Mouse (Mus musculus): ENCODE results near the gene P4htm. TPM values are rescaled to one million over a fixed set of nuclear protein-coding genes. Genes with fewer than 3 reads are reported as not detected.
A peak's percentile ranks its signal among the peaks of the same experiment; 100 is the strongest.

P4htm gene
- total and polyA plus RNA-seq, 3 experiments: 0.08 to 0.22 TPM; not detected in 1

GRCm38 (mm10) chr9:108635415-108635814 lies 37.9 kb upstream of the P4htm start:
- no peak overlapping the region for H3K9ac ChIP-seq (ENCODE audit: control insufficient read depth, low read depth, low read length, poor library complexity, severe bottlenecking)
- H3K4me1 ChIP-seq (ENCODE audit: control insufficient read depth in 1 of 2, insufficient read depth in 2 of 2, low read length in 2 of 2): peaks cover 25 to 31% of the 10 kb centered on the region in 2 experiments
- H3K79me2 ChIP-seq (ENCODE audit: control insufficient read depth, insufficient read depth, low read length, poor library complexity): peaks cover 30% of the 10 kb centered on the region
- no peaks in the 10 kb centered on the region for H3K27me3 ChIP-seq (ENCODE audit: control insufficient read depth in 1 of 2, insufficient read depth in 2 of 2, low read length in 2 of 2)
- DNase-seq (ENCODE audit: low read depth, low spot score): peak; percentile 49
- H3K27ac ChIP-seq (ENCODE audit: control insufficient read depth, low read depth, low read length): no peak overlapping the region
- TF ChIP-seq NELFE (IDR thresholded peaks at IDR 0.05; ENCODE audit: low read depth, low read length): no peak
- no peaks in the 10 kb centered on the region for H3K9me3 ChIP-seq (replicated peaks; ENCODE audit: insufficient read depth, low read length)
- no peak overlapping the region for H3K4me3 ChIP-seq (ENCODE audit: control insufficient read depth in 1 of 2, insufficient read depth in 1 of 2, low read depth in 2 of 2, low read length in 2 of 2)
- peaks cover 21 to 54% of the 10 kb centered on the region in 2 experiments for H3K36me3 ChIP-seq (ENCODE audit: control insufficient read depth in 1 of 2, insufficient read depth in 2 of 2, low read length in 2 of 2)

- H3K79me2 ChIP-seq (ENCODE audit: control insufficient read depth, insufficient read depth, low read length, poor library complexity): peaks cover 27% of the 10 kb centered on the region
- H3K27ac ChIP-seq (ENCODE audit: control insufficient read depth, low read depth, low read length): no peak overlapping the region
- no peak for DNase-seq (ENCODE audit: low read depth, low spot score)
- no peaks in the 10 kb centered on the region for H3K27me3 ChIP-seq (ENCODE audit: control insufficient read depth in 1 of 2, insufficient read depth in 2 of 2, low read length in 2 of 2)
- TF ChIP-seq MYC (IDR thresholded peaks at IDR 0.05; ENCODE audit: low read depth, low read length): no peak
- TF ChIP-seq NRF1 (IDR thresholded peaks at IDR 0.05; ENCODE audit: insufficient read depth, low read depth, low read length, poor library complexity, severe bottlenecking): no peak
- no peak for TF ChIP-seq GATA1 (IDR thresholded peaks at IDR 0.05; ENCODE audit: low read depth, low read length)
- no peak for TF ChIP-seq ZNF384 (IDR thresholded peaks at IDR 0.05; ENCODE audit: low read depth, low read length)
- TF ChIP-seq EP300 (IDR thresholded peaks at IDR 0.05; ENCODE audit: low read depth in 1 of 2, low read length in 2 of 2): no peak
- TF ChIP-seq RAD21 (IDR thresholded peaks at IDR 0.05; ENCODE audit: low read depth, low read length): no peak
- TF ChIP-seq CHD1 (IDR thresholded peaks at IDR 0.05; ENCODE audit: low read depth, low read length): no peak
- TF ChIP-seq POLR2AphosphoS5 (IDR thresholded peaks at IDR 0.05; ENCODE audit: borderline replicate concordance, low read depth, low read length): no peak
- TF ChIP-seq RCOR1 (IDR thresholded peaks at IDR 0.05; ENCODE audit: low read depth, low read length): no peak
- H3K9me3 ChIP-seq (replicated peaks; ENCODE audit: insufficient read depth, low read length): no peaks in the 10 kb centered on the region
- peaks cover 26 to 55% of the 10 kb centered on the region in 2 experiments for H3K36me3 ChIP-seq (ENCODE audit: control insufficient read depth in 1 of 2, insufficient read depth in 2 of 2, low read length in 2 of 2)
- no peak overlapping the region for H3K4me3 ChIP-seq (ENCODE audit: control insufficient read depth in 1 of 2, insufficient read depth in 1 of 2, low read depth in 2 of 2, low read length in 2 of 2)
- H3K9ac ChIP-seq (ENCODE audit: control insufficient read depth, low read depth, low read length, poor library complexity, severe bottlenecking): no peak overlapping the region
- peaks cover 25 to 45% of the 10 kb centered on the region in 2 experiments for H3K4me1 ChIP-seq (ENCODE audit: control insufficient read depth in 1 of 2, insufficient read depth in 2 of 2, low read length in 2 of 2)
These were observed 36.4 kb upstream of the P4htm start for GRCm38 (mm10) chr9:108633846-108634245.

GRCm38 (mm10) chr9:108632375-108632774 lies 34.9 kb upstream of the P4htm start:
- Histone ChIP-seq H3K4me3 (ENCODE audit: control insufficient read depth in 1 of 2, insufficient read depth in 1 of 2, low read depth in 2 of 2, low read length in 2 of 2) (peak overlapping the region in 1 of 2 experiments; percentile 21; a peak in 2 of 4 replicates), H3K4me1 (ENCODE audit: control insufficient read depth in 1 of 2, insufficient read depth in 2 of 2, low read length in 2 of 2) (peaks cover 25 to 51% of the 10 kb centered on the region in 2 experiments), H3K9ac (ENCODE audit: control insufficient read depth, low read depth, low read length, poor library complexity, severe bottlenecking) (peak overlapping the region; percentile 8; the same call in 1 of the 2 replicates), H3K79me2 (ENCODE audit: control insufficient read depth, insufficient read depth, low read length, poor library complexity) (peaks cover 26% of the 10 kb centered on the region), H3K27ac (ENCODE audit: control insufficient read depth, low read depth, low read length) (peak overlapping the region; percentile 66), H3K9me3 (replicated peaks; ENCODE audit: insufficient read depth, low read length) (no peaks in the 10 kb centered on the region), H3K36me3 (ENCODE audit: control insufficient read depth in 1 of 2, insufficient read depth in 2 of 2, low read length in 2 of 2) (peaks cover 33 to 60% of the 10 kb centered on the region in 2 experiments), H3K27me3 (ENCODE audit: control insufficient read depth in 1 of 2, insufficient read depth in 2 of 2, low read length in 2 of 2) (no peaks in the 10 kb centered on the region)
- TF ChIP-seq MAZ (IDR thresholded peaks at IDR 0.05; ENCODE audit: low read depth, low read length) (no peak), HCFC1 (IDR thresholded peaks at IDR 0.05; ENCODE audit: low read depth, low read length) (no peak), ETS1 (IDR thresholded peaks at IDR 0.05; ENCODE audit: low read depth, low read length) (peak; percentile 65), RAD21 (IDR thresholded peaks at IDR 0.05; ENCODE audit: low read depth, low read length) (no peak), BHLHE40 (IDR thresholded peaks at IDR 0.05; ENCODE audit: borderline replicate concordance, low read depth, low read length) (no peak), ZKSCAN1 (IDR thresholded peaks at IDR 0.05; ENCODE audit: low read depth, low read length) (no peak), MAFK (IDR thresholded peaks at IDR 0.05; ENCODE audit: borderline replicate concordance, low read depth, low read length) (no peak), USF1 (IDR thresholded peaks at IDR 0.05; ENCODE audit: low read depth, low read length) (no peak), CTCF (IDR thresholded peaks at IDR 0.05 in 2 of 3, conservative IDR thresholded peaks at IDR 0.05 in 1 of 3; ENCODE audit: control insufficient read depth in 1 of 3, insufficient read depth in 1 of 3, low read depth in 2 of 3, low read length in 3 of 3, poor library complexity in 1 of 3, severe bottlenecking in 1 of 3) (no peak), ZNF384 (IDR thresholded peaks at IDR 0.05; ENCODE audit: low read depth, low read length) (0 out of 2 replicates have a peak, but pooled peaks have one; percentile 28), NELFE (IDR thresholded peaks at IDR 0.05; ENCODE audit: low read depth, low read length) (peak; percentile 22; the same call in 1 of the 2 replicates), KAT2A (conservative IDR thresholded peaks at IDR 0.05; ENCODE audit: low read depth, low read length) (no peak), EP300 (IDR thresholded peaks at IDR 0.05; ENCODE audit: low read depth in 1 of 2, low read length in 2 of 2) (peak in 1 of 2 experiments; percentile 16; a peak in 1 of 4 replicates), MAX (IDR thresholded peaks at IDR 0.05; ENCODE audit: low read length) (no peak), GATA1 (IDR thresholded peaks at IDR 0.05; ENCODE audit: low read depth, low read length) (peak; percentile 34; the same call in 1 of the 2 replicates), SIN3A (IDR thresholded peaks at IDR 0.05; ENCODE audit: low read length) (no peak), TCF12 (IDR thresholded peaks at IDR 0.05; ENCODE audit: low read depth, low read length) (0 out of 2 replicates have a peak, but pooled peaks have one; percentile 20), MYB (IDR thresholded peaks at IDR 0.05; ENCODE audit: low read depth, low read length) (no peak), SMC3 (IDR thresholded peaks at IDR 0.05; ENCODE audit: low read depth, low read length) (no peak)
- peak; percentile 80 for DNase-seq (ENCODE audit: low read depth, low spot score)
